Mouse (Mus musculus): ENCODE measurements around the gene Ppp2r2d. TPM values are rescaled to one million over a fixed set of nuclear protein-coding genes. Genes with fewer than 3 reads are reported as not detected.

The Ppp2r2d gene
- polyA plus RNA-seq, 1 experiment from 2014 or later: 40.5 TPM

- no peaks in the 10 kb centered on the region for H3K27me3 ChIP-seq (replicated peaks; ENCODE audit: control insufficient read depth, insufficient read depth, low read length)
- WGBS: 92% methylated on average over 4 of the region's 4 CpGs
- H3K36me3 ChIP-seq (ENCODE audit: control insufficient read depth, insufficient read depth, low read length): no peaks in the 10 kb centered on the region
- DNase-seq (ENCODE audit: low spot score) (no peak), ATAC-seq (ENCODE audit: low read depth) (no peak)
- no peak overlapping the region for H3K4me2 ChIP-seq (ENCODE audit: low read depth, low read length)
- no peaks in the 10 kb centered on the region for H3K9me3 ChIP-seq (ENCODE audit: control insufficient read depth, low read length)
- no peak overlapping the region for H3K27ac ChIP-seq (replicated peaks; ENCODE audit: low read depth, low read length)
- H3K4me3 ChIP-seq (ENCODE audit: low read depth, low read length): no peak overlapping the region
- H3K9ac ChIP-seq (ENCODE audit: low read depth, low read length): no peak overlapping the region
- no peaks in the 10 kb centered on the region for H3K4me1 ChIP-seq (ENCODE audit: control insufficient read depth, insufficient read depth, low read length)
These were observed 82.6 kb downstream of the Ppp2r2d start for GRCm38 (mm10) chr7:138928456-138928855.

Other genes starting within 250 kb of the Ppp2r2d start
- gene Mapk1ip1, start 194 bp downstream of the Ppp2r2d start, polyA plus RNA-seq (2014; fragmentation: Nextera tagmentation; extraction: Ambion mirVana): 13.6 and 16.0 TPM in 2 replicates
- 92.6 and 111 TPM in 2 replicates for gene Bnip3, start 63.4 kb downstream of the Ppp2r2d start, polyA plus RNA-seq (2014; fragmentation: Nextera tagmentation; extraction: Ambion mirVana)
- 0.46 and 1.2 TPM in 2 replicates for gene Jakmip3, start 94.7 kb downstream of the Ppp2r2d start, polyA plus RNA-seq (2014; fragmentation: Nextera tagmentation; extraction: Ambion mirVana)
- 19.8 and 28.3 TPM in 2 replicates for gene Dpysl4, start 239.9 kb downstream of the Ppp2r2d start, polyA plus RNA-seq (2014; fragmentation: Nextera tagmentation; extraction: Ambion mirVana)

All from embryonic facial prominence, embryonic 14.5 days (tissue).